Mouse (Mus musculus): ENCODE measurements at regions not wholly inside any gene's neighbourhood (a gene's known extent, or its start where the extent isn't known, plus 50 kb on each side); places are given as distances from the start of the nearest gene placed in this dataset.

- Histone ChIP-seq H3K36me3 (ENCODE audit: control insufficient read depth, insufficient read depth, low read length, poor library complexity, severe bottlenecking) (no peaks in the 10 kb centered on the region), H3K27me3 (ENCODE audit: control insufficient read depth, insufficient read depth, low read length, poor library complexity, severe bottlenecking) (no peaks in the 10 kb centered on the region)
- no peak for DNase-seq (ENCODE audit: low read depth, low spot score)
Observed at GRCm38 (mm10) chr2:115472393-115472792, 109.1 kb upstream of the BC052040 start.

GRCm38 (mm10) chr2:115483418-115484288 is 97.9 kb upstream of the BC052040 start:
- Histone ChIP-seq H3K27me3 (ENCODE audit: control insufficient read depth, insufficient read depth, low read length, poor library complexity, severe bottlenecking) (no peaks in the 10 kb centered on the region), H3K36me3 (ENCODE audit: control insufficient read depth, insufficient read depth, low read length, poor library complexity, severe bottlenecking) (no peaks in the 10 kb centered on the region)
- no peak for DNase-seq (ENCODE audit: low read depth, low spot score)

- DNase-seq (ENCODE audit: low read depth, low spot score) = no peak
Observed at GRCm38 (mm10) chr2:115488465-115488864, 93.1 kb upstream of the BC052040 start.

GRCm38 (mm10) chr2:115493020-115493419 is 88.5 kb upstream of the BC052040 start:
- Histone ChIP-seq H3K36me3 (ENCODE audit: control insufficient read depth, insufficient read depth, low read length, poor library complexity, severe bottlenecking) (no peaks in the 10 kb centered on the region), H3K27me3 (ENCODE audit: control insufficient read depth, insufficient read depth, low read length, poor library complexity, severe bottlenecking) (no peaks in the 10 kb centered on the region)
- DNase-seq (ENCODE audit: low read depth, low spot score) = no peak

More at GRCm38 (mm10) chr2:115488465-115488864, 93.1 kb upstream of the BC052040 start:
- Histone ChIP-seq H3K36me3 (ENCODE audit: control insufficient read depth, insufficient read depth, low read length, poor library complexity, severe bottlenecking) (no peaks in the 10 kb centered on the region), H3K27me3 (ENCODE audit: control insufficient read depth, insufficient read depth, low read length, poor library complexity, severe bottlenecking) (no peaks in the 10 kb centered on the region)

- no peaks in the 10 kb centered on the region for H3K27me3 ChIP-seq (ENCODE audit: control insufficient read depth, insufficient read depth, low read length, poor library complexity, severe bottlenecking)
- no peak for DNase-seq (ENCODE audit: low read depth, low spot score)
- no peaks in the 10 kb centered on the region for H3K36me3 ChIP-seq (ENCODE audit: control insufficient read depth, insufficient read depth, low read length, poor library complexity, severe bottlenecking)
Observed at GRCm38 (mm10) chr2:115499904-115500303, 81.6 kb upstream of the BC052040 start.

- H3K36me3 ChIP-seq (ENCODE audit: control insufficient read depth, insufficient read depth, low read length, poor library complexity, severe bottlenecking) = no peaks in the 10 kb centered on the region
- no peak for DNase-seq (ENCODE audit: low read depth, low spot score)
- no peaks in the 10 kb centered on the region; the same call in 1 of the 2 replicates for H3K27me3 ChIP-seq (ENCODE audit: control insufficient read depth, insufficient read depth, low read length, poor library complexity, severe bottlenecking)
Observed at GRCm38 (mm10) chr2:115509527-115509926, 72.0 kb upstream of the BC052040 start.

GRCm38 (mm10) chr2:115511146-115511545 is 70.4 kb upstream of the BC052040 start:
- DNase-seq (ENCODE audit: low read depth, low spot score) = no peak
- Histone ChIP-seq H3K27me3 (ENCODE audit: control insufficient read depth, insufficient read depth, low read length, poor library complexity, severe bottlenecking) (no peaks in the 10 kb centered on the region; the same call in 1 of the 2 replicates), H3K36me3 (ENCODE audit: control insufficient read depth, insufficient read depth, low read length, poor library complexity, severe bottlenecking) (no peaks in the 10 kb centered on the region)

GRCm38 (mm10) chr2:115511612-115512525 is 69.6 kb upstream of the BC052040 start:
- no peak for DNase-seq (ENCODE audit: low read depth, low spot score)
- H3K36me3 ChIP-seq (ENCODE audit: control insufficient read depth, insufficient read depth, low read length, poor library complexity, severe bottlenecking) = no peaks in the 10 kb centered on the region
- no peaks in the 10 kb centered on the region; the same call in 1 of the 2 replicates for H3K27me3 ChIP-seq (ENCODE audit: control insufficient read depth, insufficient read depth, low read length, poor library complexity, severe bottlenecking)

GRCm38 (mm10) chr2:115512891-115513290 is 68.6 kb upstream of the BC052040 start:
- H3K27me3 ChIP-seq (ENCODE audit: control insufficient read depth, insufficient read depth, low read length, poor library complexity, severe bottlenecking) = no peaks in the 10 kb centered on the region; the same call in 1 of the 2 replicates

GRCm38 (mm10) chr2:115513774-115514231 is 67.7 kb upstream of the BC052040 start:
- no peaks in the 10 kb centered on the region for H3K36me3 ChIP-seq (ENCODE audit: control insufficient read depth, insufficient read depth, low read length, poor library complexity, severe bottlenecking)
- DNase-seq (ENCODE audit: low read depth, low spot score) = no peak
- no peaks in the 10 kb centered on the region; the same call in 1 of the 2 replicates for H3K27me3 ChIP-seq (ENCODE audit: control insufficient read depth, insufficient read depth, low read length, poor library complexity, severe bottlenecking)

More at GRCm38 (mm10) chr2:115512891-115513290, 68.6 kb upstream of the BC052040 start:
- no peaks in the 10 kb centered on the region for H3K36me3 ChIP-seq (ENCODE audit: control insufficient read depth, insufficient read depth, low read length, poor library complexity, severe bottlenecking)
- no peak for DNase-seq (ENCODE audit: low read depth, low spot score)

- Histone ChIP-seq H3K36me3 (ENCODE audit: control insufficient read depth, insufficient read depth, low read length, poor library complexity, severe bottlenecking) (no peaks in the 10 kb centered on the region), H3K27me3 (ENCODE audit: control insufficient read depth, insufficient read depth, low read length, poor library complexity, severe bottlenecking) (no peaks in the 10 kb centered on the region; the same call in 1 of the 2 replicates)
- DNase-seq (ENCODE audit: low read depth, low spot score) = no peak
Observed at GRCm38 (mm10) chr2:115514831-115515428, 66.6 kb upstream of the BC052040 start.

GRCm38 (mm10) chr2:115515470-115515869 is 66.0 kb upstream of the BC052040 start:
- no peaks in the 10 kb centered on the region; the same call in 1 of the 2 replicates for H3K27me3 ChIP-seq (ENCODE audit: control insufficient read depth, insufficient read depth, low read length, poor library complexity, severe bottlenecking)
- DNase-seq (ENCODE audit: low read depth, low spot score) = no peak
- H3K36me3 ChIP-seq (ENCODE audit: control insufficient read depth, insufficient read depth, low read length, poor library complexity, severe bottlenecking) = no peaks in the 10 kb centered on the region

- no peaks in the 10 kb centered on the region; the same call in 1 of the 2 replicates for H3K27me3 ChIP-seq (ENCODE audit: control insufficient read depth, insufficient read depth, low read length, poor library complexity, severe bottlenecking)
- no peak for DNase-seq (ENCODE audit: low read depth, low spot score)
- no peaks in the 10 kb centered on the region for H3K36me3 ChIP-seq (ENCODE audit: control insufficient read depth, insufficient read depth, low read length, poor library complexity, severe bottlenecking)
Observed at GRCm38 (mm10) chr2:115516824-115517223, 64.7 kb upstream of the BC052040 start.

GRCm38 (mm10) chr2:115519974-115520373 is 61.5 kb upstream of the BC052040 start:
- H3K27me3 ChIP-seq (ENCODE audit: control insufficient read depth, insufficient read depth, low read length, poor library complexity, severe bottlenecking) = no peaks in the 10 kb centered on the region
- no peak for DNase-seq (ENCODE audit: low read depth, low spot score)
- no peaks in the 10 kb centered on the region for H3K36me3 ChIP-seq (ENCODE audit: control insufficient read depth, insufficient read depth, low read length, poor library complexity, severe bottlenecking)
